Mouse (Mus musculus): ENCODE results near the gene Dgkz. TPM values are rescaled to one million over a fixed set of nuclear protein-coding genes. Genes with fewer than 3 reads are reported as not detected.

Gene Dgkz
- polyA plus RNA-seq, 1 experiment from 2014 or later: 43.8 TPM

- ATAC-seq (ENCODE audit: insufficient number of reproducible peaks, low FRiP score): no peak
- peak overlapping the region; percentile 70 for H3K9ac ChIP-seq
These were observed 26.8 kb downstream of the Dgkz start for GRCm38 (mm10) chr2:91948792-91949241.

DNA sequence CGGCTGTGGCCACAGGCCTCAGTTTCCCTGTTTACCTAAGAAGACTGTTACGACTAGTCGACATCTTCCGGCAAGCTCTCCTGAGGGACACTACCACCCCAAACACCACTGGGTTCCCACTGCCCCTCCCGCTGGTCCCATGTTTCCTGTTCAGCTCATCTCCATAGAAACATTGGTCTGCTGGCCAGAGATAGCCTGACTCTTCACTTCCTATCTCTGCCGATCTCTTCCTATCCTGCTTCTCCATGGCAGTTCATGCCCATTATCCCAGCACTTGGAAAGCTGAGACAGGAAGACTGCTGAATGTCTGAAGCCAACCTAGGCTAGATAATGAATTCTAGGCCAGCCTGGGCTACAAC lies 27.5 kb downstream of the Dgkz start:
- no peaks in the 10 kb centered on the region for H3K27me3 ChIP-seq (replicated peaks)
- peak overlapping the region; percentile 69 for H3K4me2 ChIP-seq
- H3K4me3 ChIP-seq: no peak overlapping the region; the same call in 1 of the 2 replicates
- peak overlapping the region; percentile 56 for H3K9ac ChIP-seq
- peaks cover 84% of the 10 kb centered on the region for H3K4me1 ChIP-seq (replicated peaks)
- H3K27ac ChIP-seq (ENCODE audit: poor library complexity, severe bottlenecking): peak overlapping the region; percentile 98
- H3K36me3 ChIP-seq: peaks cover 21% of the 10 kb centered on the region
- no peak for ATAC-seq (ENCODE audit: insufficient number of reproducible peaks, low FRiP score)
- H3K9me3 ChIP-seq (replicated peaks): no peaks in the 10 kb centered on the region
- WGBS: 52% methylated on average over 6 of the region's 6 CpGs

More at GRCm38 (mm10) chr2:91948792-91949241, 26.8 kb downstream of the Dgkz start:
- Histone ChIP-seq H3K36me3 (peaks cover 14% of the 10 kb centered on the region), H3K27ac (ENCODE audit: poor library complexity, severe bottlenecking) (peak overlapping the region; percentile 98), H3K4me2 (peak overlapping the region; percentile 69), H3K4me1 (replicated peaks) (peaks cover 89% of the 10 kb centered on the region), H3K27me3 (replicated peaks) (no peaks in the 10 kb centered on the region), H3K4me3 (0 out of 2 replicates have a peak overlapping the region, but pooled peaks have one; percentile 44), H3K9me3 (replicated peaks) (no peaks in the 10 kb centered on the region)
- whole genome bisulfite sequencing: 56% methylated on average over 3 of the region's 3 CpGs

- no peak overlapping the region; the same call in 1 of the 2 replicates for H3K4me3 ChIP-seq
- H3K9me3 ChIP-seq (replicated peaks): no peaks in the 10 kb centered on the region
- H3K27ac ChIP-seq (ENCODE audit: poor library complexity, severe bottlenecking): peak overlapping the region; percentile 98
- H3K4me2 ChIP-seq: peak overlapping the region; percentile 69
- H3K4me1 ChIP-seq (replicated peaks): peaks cover 86% of the 10 kb centered on the region
- no peaks in the 10 kb centered on the region for H3K27me3 ChIP-seq (replicated peaks)
- ATAC-seq (ENCODE audit: insufficient number of reproducible peaks, low FRiP score): peak; percentile 73
- peaks cover 26% of the 10 kb centered on the region for H3K36me3 ChIP-seq
- WGBS: 37% methylated on average over 11 of the region's 11 CpGs
- peak overlapping the region; percentile 56 for H3K9ac ChIP-seq
These were observed 28.1 kb downstream of the Dgkz start for GRCm38 (mm10) chr2:91947397-91948150.

GRCm38 (mm10) chr2:91946836-91947235 lies 28.8 kb downstream of the Dgkz start:
- ATAC-seq (ENCODE audit: insufficient number of reproducible peaks, low FRiP score): no peak
- peaks cover 86% of the 10 kb centered on the region for H3K4me1 ChIP-seq (replicated peaks)
- WGBS: 33% methylated on average over 6 of the region's 6 CpGs
- no peaks in the 10 kb centered on the region for H3K27me3 ChIP-seq (replicated peaks)
- no peaks in the 10 kb centered on the region for H3K9me3 ChIP-seq (replicated peaks)
- peak overlapping the region; percentile 56 for H3K9ac ChIP-seq
- no peak overlapping the region for H3K4me3 ChIP-seq
- peak overlapping the region; percentile 98 for H3K27ac ChIP-seq (ENCODE audit: poor library complexity, severe bottlenecking)
- H3K36me3 ChIP-seq: peaks cover 33% of the 10 kb centered on the region
- H3K4me2 ChIP-seq: peak overlapping the region; percentile 69

DNA sequence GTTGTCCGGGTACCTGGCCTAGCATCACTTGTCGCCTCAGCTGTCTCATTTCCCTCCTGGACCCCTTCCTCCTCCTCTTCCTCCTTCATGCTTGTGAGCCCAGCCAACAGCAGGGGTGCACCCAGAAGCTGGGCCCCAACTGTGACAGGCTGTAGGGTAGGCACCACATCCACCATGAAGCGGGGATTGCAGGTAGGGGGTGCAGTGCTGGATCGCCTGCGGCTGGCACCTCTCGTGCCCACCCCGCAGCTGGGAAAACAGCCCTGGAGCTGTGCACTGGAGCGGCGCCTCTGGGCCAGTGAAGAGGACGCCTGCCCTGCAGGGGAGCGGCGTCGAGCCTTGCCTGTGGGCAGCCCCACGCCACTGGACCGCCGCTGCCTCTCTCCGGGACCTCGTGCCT lies 30.2 kb downstream of the Dgkz start, which contains the start of gene Gm9821:
Gene Gm9821, plus strand, starts transcription at position 221 of the 400 bp plus-strand sequence.
- H3K27me3 ChIP-seq (replicated peaks): no peaks in the 10 kb centered on the region
- no peak for ATAC-seq (ENCODE audit: insufficient number of reproducible peaks, low FRiP score)
- H3K4me3 ChIP-seq: no peak within 1 kb of the TSS
- 89% methylated on average over 18 of the region's 18 CpGs for WGBS
- H3K4me1 ChIP-seq (replicated peaks): peaks cover 76% of the 10 kb centered on the region
- H3K27ac ChIP-seq (ENCODE audit: poor library complexity, severe bottlenecking): peak within 1 kb of the TSS; percentile 98; the same call in 1 of the 2 replicates
- H3K9me3 ChIP-seq (replicated peaks): no peaks in the 10 kb centered on the region
- H3K36me3 ChIP-seq: peaks cover 45% of the 10 kb centered on the region
- no peak within 1 kb of the TSS; the same call in 1 of the 2 replicates for H3K4me2 ChIP-seq
- H3K9ac ChIP-seq: peak within 1 kb of the TSS; percentile 56

GRCm38 (mm10) chr2:91944170-91944950 lies 31.3 kb downstream of the Dgkz start:
- H3K4me1 ChIP-seq (replicated peaks): peaks cover 65% of the 10 kb centered on the region
- H3K4me2 ChIP-seq: no peak overlapping the region
- ATAC-seq (ENCODE audit: insufficient number of reproducible peaks, low FRiP score): peak; percentile 49
- H3K9me3 ChIP-seq (replicated peaks): no peaks in the 10 kb centered on the region
- H3K27ac ChIP-seq (ENCODE audit: poor library complexity, severe bottlenecking): peak overlapping the region; percentile 44; the same call in 1 of the 2 replicates
- H3K36me3 ChIP-seq: peaks cover 56% of the 10 kb centered on the region
- WGBS: 42% methylated on average over 13 of the region's 13 CpGs
- no peaks in the 10 kb centered on the region for H3K27me3 ChIP-seq (replicated peaks)
- peak overlapping the region; percentile 51; the same call in 1 of the 2 replicates for H3K9ac ChIP-seq
- no peak overlapping the region for H3K4me3 ChIP-seq

- Histone ChIP-seq H3K9ac (no peak overlapping the region), H3K27me3 (replicated peaks) (no peaks in the 10 kb centered on the region), H3K4me1 (replicated peaks) (peaks cover 45% of the 10 kb centered on the region), H3K4me2 (no peak overlapping the region), H3K36me3 (peaks cover 76% of the 10 kb centered on the region), H3K9me3 (replicated peaks) (no peaks in the 10 kb centered on the region), H3K27ac (ENCODE audit: poor library complexity, severe bottlenecking) (no peak overlapping the region), H3K4me3 (no peak overlapping the region)
- WGBS: 21% methylated on average over 6 of the region's 6 CpGs
- no peak for ATAC-seq (ENCODE audit: insufficient number of reproducible peaks, low FRiP score)
These were observed 33.3 kb downstream of the Dgkz start for GRCm38 (mm10) chr2:91942356-91942755.

DNA sequence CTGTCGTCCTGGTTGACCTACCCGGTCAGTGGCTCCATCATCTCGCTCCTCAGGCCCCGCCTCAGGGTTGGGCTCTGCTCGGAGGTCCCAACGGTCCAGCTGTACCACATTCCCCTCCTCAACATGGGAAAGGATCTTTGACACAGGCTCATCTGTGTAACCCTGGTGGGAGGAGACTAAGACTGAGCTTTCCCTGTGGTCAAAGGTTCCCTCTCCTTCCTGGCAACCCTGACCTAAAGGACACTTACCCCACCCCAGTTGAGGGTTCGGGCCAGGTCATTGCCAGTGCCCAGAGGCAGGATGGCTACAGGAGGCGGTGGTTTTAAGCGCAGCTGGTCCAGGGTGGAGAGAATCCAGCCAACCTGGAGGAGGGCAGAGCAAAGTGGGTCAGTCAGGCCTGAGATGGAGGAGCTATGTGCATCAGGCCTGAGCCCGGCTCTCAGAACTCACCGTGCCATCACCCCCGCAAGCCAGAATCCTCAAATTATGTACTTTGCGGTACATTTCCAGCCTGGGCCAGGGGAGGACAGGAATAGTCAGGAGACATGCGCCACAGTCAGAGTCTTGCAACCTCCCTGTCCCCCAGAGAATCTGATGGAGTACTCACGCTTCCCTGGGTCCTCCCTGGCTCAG lies 36.2 kb downstream of the Dgkz start:
- ATAC-seq (ENCODE audit: insufficient number of reproducible peaks, low FRiP score): no peak
- Histone ChIP-seq H3K4me2 (no peak overlapping the region), H3K4me3 (no peak overlapping the region), H3K27ac (ENCODE audit: poor library complexity, severe bottlenecking) (no peak overlapping the region), H3K9ac (no peak overlapping the region), H3K36me3 (peaks cover 93% of the 10 kb centered on the region), H3K27me3 (replicated peaks) (no peaks in the 10 kb centered on the region), H3K4me1 (replicated peaks) (peaks cover 27% of the 10 kb centered on the region), H3K9me3 (replicated peaks) (no peaks in the 10 kb centered on the region)
- WGBS: 85% methylated on average over 15 of the region's 15 CpGs

- Histone ChIP-seq H3K9me3 (replicated peaks) (no peaks in the 10 kb centered on the region), H3K9ac (no peak overlapping the region), H3K27ac (ENCODE audit: poor library complexity, severe bottlenecking) (no peak overlapping the region), H3K4me2 (no peak overlapping the region), H3K4me1 (replicated peaks) (peaks cover 36% of the 10 kb centered on the region), H3K4me3 (no peak overlapping the region), H3K36me3 (peaks cover 83% of the 10 kb centered on the region), H3K27me3 (replicated peaks) (no peaks in the 10 kb centered on the region)
- ATAC-seq (ENCODE audit: insufficient number of reproducible peaks, low FRiP score): no peak
- 90% methylated on average over 7 of the region's 7 CpGs for WGBS
These were observed 39.5 kb downstream of the Dgkz start for GRCm38 (mm10) chr2:91936154-91936553.

GRCm38 (mm10) chr2:91934826-91935525 lies 40.7 kb downstream of the Dgkz start:
- peaks cover 72% of the 10 kb centered on the region for H3K36me3 ChIP-seq
- H3K9ac ChIP-seq: no peak overlapping the region
- ATAC-seq (ENCODE audit: insufficient number of reproducible peaks, low FRiP score): no peak
- no peaks in the 10 kb centered on the region for H3K9me3 ChIP-seq (replicated peaks)
- H3K4me3 ChIP-seq: no peak overlapping the region
- H3K4me2 ChIP-seq: no peak overlapping the region
- 87% methylated on average over 9 of the region's 9 CpGs for WGBS
- no peaks in the 10 kb centered on the region for H3K27me3 ChIP-seq (replicated peaks)
- H3K4me1 ChIP-seq (replicated peaks): peaks cover 42% of the 10 kb centered on the region
- H3K27ac ChIP-seq (ENCODE audit: poor library complexity, severe bottlenecking): no peak overlapping the region

Measured in heart, embryonic 12.5 days (tissue).